Mouse (Mus musculus) left cerebral cortex, postnatal 25 days (tissue): Measurements from ENCODE around the gene Alox12. TPM values are rescaled to one million over a fixed set of nuclear protein-coding genes. Genes with fewer than 3 reads are reported as not detected.

Source experiments
- DNase-seq, 2 experiments: peaks; one replicate each; pipeline ENCODE4 v3.0.0; 2022; ENCODE audit warnings: low spot score in 2 of 2, mixed read lengths in 1 of 2
- intact Hi-C: fragments of 180-260 bp; cut with DNase I; formaldehyde crosslinking; loops from one replicate; pipeline ENCODE4 v1.15.1; 2025
- microRNA-seq, 2 experiments: library from miRNA; unstranded; fragments of <30 nt; microRNA quantifications; one replicate each; pipeline ENCODE4 v1.2.0; 2022
- total RNA-seq, 2 experiments: library from RNA; stranded (reverse); gene quantifications; 2 replicates each; pipeline ENCODE4 v1.2.3; 2021

Alox12 gene
- total RNA-seq, 2 experiments from 2014 or later: 0.23 TPM; not detected in 1

DNA sequence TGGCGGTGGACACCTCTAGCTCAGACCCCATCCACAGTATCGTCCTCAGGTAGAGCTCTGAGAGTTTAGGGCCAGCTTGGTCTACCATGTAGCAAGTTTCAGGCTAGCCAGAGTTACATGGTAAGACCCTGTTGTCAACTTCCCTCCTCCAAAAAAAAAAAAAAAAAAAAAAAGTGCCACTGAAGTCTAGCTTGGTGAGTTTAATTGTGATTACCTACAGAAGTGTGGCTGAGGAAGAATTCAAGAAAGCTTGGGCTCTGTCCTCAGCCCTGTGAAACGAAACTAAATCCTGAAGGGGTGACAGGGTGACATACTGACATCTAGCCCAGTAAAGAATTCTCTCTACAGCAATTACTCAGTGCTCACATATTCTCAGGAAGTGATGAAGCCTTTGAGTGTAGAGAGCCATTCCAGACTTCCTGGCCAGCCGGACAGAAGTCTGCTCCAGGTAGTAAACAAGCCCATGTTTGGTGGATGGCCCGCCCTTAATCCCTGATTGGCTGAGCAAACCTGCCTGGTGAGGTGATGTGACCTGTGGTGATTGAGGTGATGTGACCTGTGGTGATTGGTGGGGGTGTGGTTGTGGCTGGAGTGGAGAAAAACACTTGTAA, 46.3 kb downstream of the Alox12 start:
- no peak for DNase-seq
- intact Hi-C loops: no loop called here

GRCm38 (mm10) chr11:70207283-70207682, 47.9 kb downstream of the Alox12 start:
- DNase-seq: no peak
- intact Hi-C loops: no loop called here

GRCm38 (mm10) chr11:70206801-70207200, 48.4 kb downstream of the Alox12 start:
- intact Hi-C loops: no loop called here
- DNase-seq: no peak

GRCm38 (mm10) chr11:70201691-70202090, 53.5 kb downstream of the Alox12 start:
- intact Hi-C loops: loop anchor here (5.0 kb wide), 1 partner anchor 129 kb away; no protein-coding TSS in a partner anchor
- peak; percentile 67 to 74 for DNase-seq

DNA sequence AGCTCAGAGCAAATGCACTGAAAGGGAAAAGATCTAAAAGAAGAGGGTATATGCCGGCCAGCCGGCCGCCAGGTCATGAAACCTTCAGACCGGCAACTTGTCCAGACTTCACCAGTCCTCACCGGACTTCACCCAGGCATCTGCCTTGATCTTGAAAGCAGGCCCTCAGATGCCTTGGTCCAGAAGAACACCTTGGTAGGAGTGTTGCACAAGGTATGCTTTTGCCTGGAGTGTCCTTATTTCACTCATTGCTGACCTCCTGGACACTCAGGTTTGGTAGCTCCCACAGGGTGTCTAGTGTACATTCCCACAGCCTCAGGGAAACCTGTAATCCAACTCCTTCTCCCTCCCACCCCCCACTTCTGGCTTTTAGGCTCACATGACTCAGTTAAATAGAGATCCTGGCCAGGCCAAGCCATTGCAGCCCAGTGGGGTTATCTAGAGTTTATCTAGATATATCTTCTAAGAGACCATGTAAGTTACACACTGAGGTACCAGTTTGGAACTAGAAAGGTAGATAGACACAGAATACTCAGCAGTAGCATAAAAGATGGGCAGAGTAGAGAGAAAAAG, 55.0 kb downstream of the Alox12 start:
- intact Hi-C loops: loop anchor here (5.0 kb wide), 1 partner anchor 128 kb away; no protein-coding TSS in a partner anchor
- no peak for DNase-seq

DNA sequence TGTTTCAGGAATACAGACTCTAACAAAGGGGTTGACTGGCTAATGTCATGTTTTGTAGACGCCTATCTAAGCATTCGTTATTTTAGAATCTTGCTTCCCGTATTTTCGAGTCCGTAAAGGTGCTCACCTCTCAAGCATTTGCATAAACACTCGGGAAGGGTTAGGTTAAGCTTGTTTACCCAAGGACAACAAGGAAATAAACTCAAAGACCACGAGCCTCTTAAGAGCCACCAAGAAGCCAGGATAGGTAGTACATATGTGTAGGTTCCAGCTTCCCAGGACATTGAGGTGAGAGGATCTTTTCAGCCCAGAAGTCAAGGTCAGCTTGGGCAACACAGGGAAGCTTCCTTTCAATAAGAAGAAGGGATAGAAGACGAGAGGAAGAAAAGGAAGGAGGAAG, 56.0 kb downstream of the Alox12 start:
- intact Hi-C loops: no loop called here
- DNase-seq: no peak

- intact Hi-C loops: no loop called here
- no peak for DNase-seq
Observed at GRCm38 (mm10) chr11:70198332-70198731, 56.8 kb downstream of the Alox12 start.

DNA sequence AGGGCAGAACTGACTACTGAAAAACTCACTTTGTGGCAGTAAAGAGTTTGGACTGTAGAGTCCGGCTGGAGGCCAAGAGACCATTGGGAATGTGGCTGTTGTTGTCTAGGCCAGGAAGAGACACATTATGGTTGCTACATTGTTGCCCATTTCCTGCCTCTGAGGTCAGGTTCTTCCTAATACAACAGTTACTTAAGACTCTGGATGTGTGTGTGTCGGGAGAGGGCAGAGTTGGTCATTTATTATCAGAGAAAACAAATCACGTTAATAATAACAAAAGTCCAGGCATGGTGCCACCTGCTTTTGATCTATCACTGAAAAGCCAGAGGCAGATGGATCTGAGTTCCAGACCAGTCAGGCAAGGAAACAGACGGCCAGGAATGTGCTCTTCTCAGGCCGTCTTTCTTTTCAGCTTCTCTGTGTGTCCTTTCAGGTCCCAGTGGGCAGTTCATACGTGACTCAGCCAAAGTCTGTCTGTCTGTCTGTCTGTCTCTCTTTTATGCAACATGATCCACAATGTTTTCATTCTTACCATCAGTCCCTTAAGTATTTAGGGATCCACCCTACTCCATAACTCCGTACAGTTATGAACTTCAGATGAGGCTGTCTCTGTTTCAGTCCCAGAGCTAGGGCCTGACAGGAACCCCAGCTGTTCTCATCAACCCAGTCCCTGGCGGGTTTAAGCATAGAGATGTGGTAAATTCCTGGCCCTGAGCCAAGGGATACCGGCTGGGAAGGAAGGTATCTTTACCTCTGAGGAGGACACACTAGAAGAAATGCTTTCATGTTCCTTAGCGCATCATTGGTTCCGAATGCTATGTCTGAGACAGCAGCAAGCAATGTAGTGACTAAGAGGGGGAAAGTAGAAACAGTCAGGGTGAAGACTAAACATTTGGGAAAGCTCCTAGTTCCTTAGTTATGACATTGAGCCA, 61.5 kb downstream of the Alox12 start:
- intact Hi-C loops: no loop called here
- no peak for DNase-seq

- no peak for DNase-seq
- intact Hi-C loops: no loop called here
Observed at GRCm38 (mm10) chr11:70192157-70192556, 63.0 kb downstream of the Alox12 start.

Small RNA genes within 50 kb of the gene (microRNA-seq; reads per million reads assigned to microRNA genes)
- gene Mir195a (723 to 6,074 reads per million in 2 experiments), gene Mir497 (0 reads per million in 2 experiments), gene Mir497b (0 reads per million in 2 experiments)

Other genes with a start within 250 kb of the Alox12 start
- gene Acadvl, start 239.9 kb downstream of the Alox12 start, total RNA-seq: 10 to 100 TPM; 57.4 to 59.3 TPM
- gene Dlg4, start 238.4 kb downstream of the Alox12 start, total RNA-seq: 100 to 1,000 TPM; 931 to 954 TPM
- gene Asgr1, start 201.3 kb downstream of the Alox12 start, total RNA-seq: 1 to 10 TPM; 1.7 to 3.1 TPM
- not detected for gene Asgr2, start 162.7 kb downstream of the Alox12 start, total RNA-seq
- gene Mgl2, start 125.0 kb downstream of the Alox12 start, total RNA-seq: under 1 TPM; 0.44 to 0.50 TPM
- 1 to 10 TPM; 2.3 to 2.4 TPM for gene Clec10a, start 99.2 kb downstream of the Alox12 start, total RNA-seq
- 10 to 100 TPM; 23.9 to 27.1 TPM for gene Slc16a11, start 42.6 kb downstream of the Alox12 start, total RNA-seq
- 1 to 10 TPM; 7.0 to 8.3 TPM for gene Slc16a13, start 34.3 kb downstream of the Alox12 start, total RNA-seq
- gene Bcl6b, start 25.6 kb downstream of the Alox12 start, total RNA-seq: 1 to 10 TPM; 1.7 to 2.2 TPM
- 10 to 100 TPM; 45.9 to 47.1 TPM for gene 0610010K14Rik, start 17.4 kb downstream of the Alox12 start, total RNA-seq
- gene Gm21988, start 15.5 kb downstream of the Alox12 start, total RNA-seq: 1 to 10 TPM; 5.2 to 6.0 TPM
- gene Rnasek, start 15.5 kb downstream of the Alox12 start, total RNA-seq: 100 to 1,000 TPM; 261 to 273 TPM
- under 1 TPM; 0.34 to 0.60 TPM for gene Alox12e, start 67.3 kb upstream of the Alox12 start, total RNA-seq
- not detected for gene Alox15, start 96.7 kb upstream of the Alox12 start, total RNA-seq
- 10 to 100 TPM; 34.9 to 42.0 TPM for gene Pelp1, start 154.7 kb upstream of the Alox12 start, total RNA-seq
- 10 to 100 TPM; 64.6 to 66.7 TPM for gene Arrb2, start 177.3 kb upstream of the Alox12 start, total RNA-seq
- gene Med11, start 196.6 kb upstream of the Alox12 start, total RNA-seq: 10 to 100 TPM; 12.9 to 15.7 TPM
- gene Zmynd15, start 204.1 kb upstream of the Alox12 start, total RNA-seq: under 1 TPM; 0.41 to 0.94 TPM
- 1 to 10 TPM in 1 of 2 experiments, under 1 TPM in 1; 0.94 to 1.2 TPM for gene Cxcl16, start 204.6 kb upstream of the Alox12 start, total RNA-seq
- gene Tm4sf5, start 249.9 kb upstream of the Alox12 start, total RNA-seq: not detected